Mouse (Mus musculus) mouse embryonic stem cell (cell line): ENCODE results near the gene Nt5c3b.

Experiments
- in situ Hi-C, 2 experiments: fragments of 300-500 bp; cut with MboI; formaldehyde crosslinking; loops; 1 replicate in 1 of 2; 3 replicates in 1 of 2; pipeline ENCODE4 v1.14.3; 2019 to 2020; ENCODE audit warnings: low sequenced_read_pairs in 2 of 2, low pct_unique_long_range_greater_than_20kb in 1 of 2, mixed read lengths in 1 of 2; ENCODE audit not compliant: unreplicated experiment in 1 of 2

The Nt5c3b gene

DNA sequence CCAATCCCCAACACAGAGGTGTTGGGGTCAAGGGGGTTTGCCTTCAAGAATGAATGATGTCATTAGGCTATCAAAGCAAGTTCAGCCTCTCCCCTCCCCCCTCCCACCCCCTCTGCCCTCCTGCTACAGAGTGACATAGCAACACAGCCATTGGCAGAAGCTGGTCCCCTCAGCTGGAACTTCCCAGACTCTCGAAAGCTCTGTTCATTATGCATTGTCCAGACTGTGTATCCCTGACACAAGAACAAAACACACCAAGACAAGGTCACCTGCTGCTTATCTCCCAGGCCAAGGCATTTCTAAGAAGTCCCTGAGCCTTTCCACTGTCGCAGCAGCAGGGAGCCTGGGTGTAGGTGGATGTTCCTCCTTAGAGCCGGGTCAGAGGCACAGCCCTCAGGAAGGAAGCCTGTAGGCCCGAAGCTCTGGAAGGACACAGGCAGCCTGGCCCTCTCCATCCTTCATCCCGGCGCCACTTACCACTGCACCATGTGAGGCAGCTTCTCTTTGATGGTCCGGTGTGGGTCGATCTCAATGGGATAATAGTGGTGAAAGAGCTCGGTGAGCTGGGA is 5.8 kb downstream of the Nt5c3b start:
- in situ Hi-C loops, result no loop called here

- in situ Hi-C loops, result no loop called here
Measured at GRCm38 (mm10) chr11:100432002-100432401, 9.6 kb downstream of the Nt5c3b start.

DNA sequence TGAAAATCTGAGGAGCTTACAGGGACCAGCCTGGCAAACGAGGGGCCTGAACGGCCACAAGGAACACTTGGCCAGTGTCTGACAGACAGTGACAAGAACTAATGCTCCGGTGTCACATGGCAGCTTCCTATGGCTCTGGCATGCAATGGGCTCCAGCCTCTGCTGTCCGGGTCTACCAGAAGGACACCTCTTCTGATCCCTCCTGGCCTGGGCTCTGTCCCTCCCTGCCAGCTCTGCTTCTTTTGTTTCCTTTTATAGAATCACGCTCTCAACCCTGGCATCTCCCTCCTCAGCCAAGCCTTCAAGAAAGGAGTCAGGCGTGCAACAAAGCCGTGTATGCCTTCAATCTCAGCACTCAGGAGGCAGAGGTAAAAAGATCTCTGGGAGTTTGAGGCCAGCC is 11.6 kb downstream of the Nt5c3b start:
- in situ Hi-C loops, result no loop called here

GRCm38 (mm10) chr11:100428612-100429199 is 12.9 kb downstream of the Nt5c3b start:
- in situ Hi-C loops, result loop anchor here in 1 of 2 experiments (10.0 kb wide), 1 partner anchor 266 kb away; the partner anchor contains the start of gene Zfp385c

DNA sequence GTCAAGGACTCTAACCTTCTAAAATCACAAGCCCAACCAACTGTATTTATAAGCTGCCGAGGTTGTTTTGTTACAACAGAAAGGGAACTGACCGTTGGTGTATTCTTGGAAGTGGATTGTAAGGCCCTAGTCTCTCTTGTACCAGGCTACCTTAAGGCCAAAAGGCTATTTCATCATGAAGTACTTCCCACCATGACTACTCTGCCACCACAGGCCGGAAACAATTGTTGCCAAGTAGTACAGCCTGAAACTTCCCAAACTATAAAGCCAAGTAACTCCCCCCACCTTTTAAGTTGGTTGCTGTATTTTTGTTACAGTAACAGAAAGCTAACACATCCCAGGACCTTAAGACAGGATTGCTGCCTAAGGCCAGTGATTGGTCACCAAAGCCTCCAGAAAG is 14.8 kb downstream of the Nt5c3b start:
- in situ Hi-C loops, result loop anchor here in 1 of 2 experiments (10.0 kb wide), 1 partner anchor 268 kb away; the partner anchor contains the start of gene Zfp385c

DNA sequence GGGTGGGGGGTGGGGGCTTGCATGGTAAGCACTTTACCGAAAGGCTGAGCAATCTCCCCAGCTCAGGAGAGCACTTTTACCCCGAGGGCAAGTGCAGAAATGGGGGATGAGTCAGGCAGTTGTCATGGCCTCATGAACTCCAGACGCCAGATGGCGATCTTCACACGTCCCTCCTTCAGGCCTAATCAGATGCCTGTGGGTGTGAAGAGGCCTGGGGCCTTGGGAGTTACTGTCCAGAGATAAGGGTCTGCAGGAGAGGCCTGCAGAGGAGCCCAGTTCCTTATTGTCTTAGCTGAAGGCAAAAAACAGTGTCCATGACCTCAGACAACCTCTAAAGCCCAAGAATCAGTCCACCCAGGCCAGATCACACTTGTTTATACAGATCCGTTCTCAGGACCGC is 15.8 kb downstream of the Nt5c3b start:
- in situ Hi-C loops, result loop anchor here in 1 of 2 experiments (10.0 kb wide), 1 partner anchor 269 kb away; the partner anchor contains the start of gene Zfp385c

- in situ Hi-C loops, result loop anchor here (5.0 to 10.0 kb wide), 2 partner anchors 271 to 273 kb away; partner anchors contain the start of gene Zfp385c (in 1 of the 2)
Measured at GRCm38 (mm10) chr11:100423836-100424235, 17.8 kb downstream of the Nt5c3b start.

DNA sequence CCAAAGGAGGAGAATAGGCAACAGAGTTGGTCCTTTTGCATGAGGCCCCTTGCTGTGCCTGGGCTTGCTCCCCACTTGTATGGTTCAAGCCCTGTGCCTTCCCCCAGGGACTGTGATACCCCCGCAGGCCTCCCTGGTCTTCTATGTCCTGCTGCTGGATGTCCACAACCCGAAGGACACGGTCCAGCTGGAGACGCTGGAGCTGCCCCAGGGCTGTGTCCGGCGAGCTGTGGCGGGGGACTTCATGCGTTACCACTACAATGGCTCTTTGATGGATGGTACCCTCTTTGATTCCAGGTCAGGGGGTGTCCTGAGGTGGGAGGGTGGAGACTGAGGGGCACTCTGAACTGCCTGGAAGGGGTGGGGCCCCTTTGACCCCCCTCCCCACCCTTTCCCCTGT is 20.1 kb downstream of the Nt5c3b start:
- in situ Hi-C loops, result loop anchor here (5.0 to 10.0 kb wide), 2 partner anchors 273 to 276 kb away; partner anchors contain the start of gene Zfp385c (in 1 of the 2)

DNA sequence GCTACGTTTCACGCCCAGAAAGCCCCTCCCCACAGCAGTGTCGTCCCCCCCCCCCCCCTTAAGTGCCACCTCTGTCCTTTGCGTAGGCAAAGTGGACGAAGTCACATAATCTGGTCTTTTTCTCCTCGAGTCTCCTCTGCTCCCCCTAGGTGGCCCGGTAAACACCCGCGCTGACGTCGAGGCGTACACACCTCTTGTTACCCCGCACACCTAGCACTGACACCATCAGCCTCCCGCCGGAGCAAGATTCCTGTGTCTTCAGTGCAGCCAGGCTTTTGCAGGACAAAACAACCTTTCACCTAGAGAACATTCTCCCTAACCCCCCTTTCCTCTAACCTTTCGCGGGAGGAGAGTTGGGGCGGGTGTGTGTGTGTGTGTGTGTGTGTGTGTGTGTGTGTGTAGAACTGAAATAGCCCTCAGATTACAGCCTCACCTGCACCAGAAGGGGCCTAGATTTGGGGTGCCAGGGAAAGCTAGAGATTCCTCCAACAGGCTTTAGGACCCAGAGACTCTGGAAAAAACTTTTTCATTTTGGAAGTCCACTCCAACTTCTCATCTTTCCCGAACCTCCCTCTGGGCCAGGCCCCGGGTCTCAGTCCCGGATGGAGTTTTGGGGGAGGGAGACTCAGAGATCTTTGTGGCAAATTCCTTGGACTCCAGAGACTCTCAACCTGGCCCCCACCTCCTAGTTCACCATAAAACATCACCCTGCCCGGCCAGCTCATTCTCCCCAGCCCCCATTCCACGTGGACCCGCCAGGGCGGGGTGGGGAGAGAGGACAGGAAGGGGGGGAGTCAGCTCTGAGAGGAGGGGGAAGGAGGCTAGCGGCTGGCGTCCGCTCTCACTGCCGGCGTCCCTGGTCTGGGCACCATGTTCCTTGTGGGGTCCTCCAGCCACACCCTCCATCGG is 26.4 kb downstream of the Nt5c3b start, which contains the start of gene Fkbp10:
Gene Fkbp10, plus strand, starts transcription at position 784 of the 909 bp plus-strand sequence.
- in situ Hi-C loops, result no loop called here

GRCm38 (mm10) chr11:100414021-100414913 is 27.3 kb downstream of the Nt5c3b start, which contains the start of gene P3h4:
Gene P3h4, minus strand, starts transcription at chr11:100414836.
- in situ Hi-C loops, result no loop called here

DNA sequence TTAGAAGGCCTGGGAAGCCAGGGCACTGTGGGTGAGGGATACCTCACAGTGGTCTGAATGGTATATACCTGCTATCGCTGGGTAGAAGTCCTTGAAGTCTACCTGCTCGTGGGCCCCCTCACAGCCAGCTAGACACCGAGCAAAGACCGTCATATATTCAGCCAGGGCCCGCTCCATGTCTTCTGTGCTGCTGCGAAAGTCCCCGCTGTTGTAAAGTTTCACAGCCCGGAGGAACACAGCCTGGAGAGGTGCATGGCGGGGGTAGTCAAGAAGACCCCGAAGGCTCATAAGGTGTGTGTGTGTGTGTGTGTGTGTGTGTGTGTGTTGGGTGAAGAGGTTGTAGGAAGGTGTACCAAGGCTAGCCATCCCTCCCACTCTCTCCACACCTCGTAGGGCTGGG is 28.1 kb downstream of the Nt5c3b start:
- in situ Hi-C loops, result no loop called here

DNA sequence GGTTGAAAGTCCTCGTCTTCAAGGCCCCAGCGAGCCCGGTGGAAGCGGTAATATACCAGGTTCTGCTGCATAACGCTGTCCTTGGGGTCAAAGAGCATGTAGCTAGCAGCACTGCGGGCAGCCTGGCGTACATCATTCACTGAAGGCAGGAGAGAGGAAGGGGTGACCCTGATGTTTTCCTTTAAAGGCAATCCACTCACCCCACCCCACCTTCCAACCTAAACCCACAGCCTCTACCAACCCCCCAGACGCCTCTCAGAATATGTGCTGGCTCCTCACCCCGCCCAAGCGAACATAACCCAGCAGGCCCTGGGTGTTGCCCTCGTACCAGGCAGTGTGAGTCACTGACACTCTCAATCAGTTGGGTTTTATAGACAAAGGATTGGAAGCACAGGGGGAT is 29.9 kb downstream of the Nt5c3b start:
- in situ Hi-C loops, result no loop called here

GRCm38 (mm10) chr11:100409686-100410085 is 31.9 kb downstream of the Nt5c3b start:
- in situ Hi-C loops, result loop anchor here (5.0 kb wide), 2 partner anchors 47 to 52 kb away; partner anchors contain the start of gene Hap1 (in 1 of the 2)

DNA sequence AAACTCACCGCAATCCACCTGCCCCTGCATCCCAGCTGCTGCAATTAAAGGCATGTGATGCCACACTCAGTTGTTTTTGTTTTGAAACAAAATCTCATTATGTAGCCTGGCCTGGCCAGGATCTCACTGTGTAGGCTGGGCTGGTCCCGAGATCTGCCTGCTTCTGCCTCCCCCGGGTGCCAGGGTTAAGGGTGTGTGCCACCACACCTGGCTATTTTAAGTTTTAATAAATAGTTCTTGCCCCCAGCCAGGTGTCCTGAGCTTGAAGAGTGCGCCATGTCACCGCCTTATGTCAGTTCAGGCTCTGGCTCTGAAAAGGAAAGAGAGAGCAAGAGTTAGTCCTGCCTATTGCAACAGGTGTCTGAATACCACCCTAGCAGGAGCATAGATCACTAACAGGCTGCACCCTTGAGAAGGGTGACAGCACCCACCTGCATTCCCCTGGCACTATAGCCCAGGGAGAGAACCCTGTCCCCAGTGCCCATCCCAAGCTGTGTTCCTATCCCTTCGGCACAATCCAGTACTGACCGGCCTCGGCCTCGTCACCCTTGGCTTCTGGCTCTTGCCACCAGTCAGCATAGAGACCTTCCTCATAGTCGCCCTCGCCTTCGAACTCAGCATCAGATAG is 32.7 kb downstream of the Nt5c3b start:
- in situ Hi-C loops, result loop anchor here (5.0 kb wide), 2 partner anchors 47 to 52 kb away; partner anchors contain the start of gene Hap1 (in 1 of the 2)

- in situ Hi-C loops, result loop anchor here (5.0 kb wide), 2 partner anchors 46 to 51 kb away; partner anchors contain the start of gene Hap1 (in 1 of the 2)
Measured at GRCm38 (mm10) chr11:100408076-100408834, 33.4 kb downstream of the Nt5c3b start.

GRCm38 (mm10) chr11:100406995-100407705 is 34.5 kb downstream of the Nt5c3b start:
- in situ Hi-C loops, result loop anchor here (5.0 kb wide), 2 partner anchors 45 to 50 kb away; partner anchors contain the start of gene Hap1 (in 1 of the 2)
